Mouse (Mus musculus) hindbrain, embryonic 15.5 days (tissue): ENCODE results near the gene Pcdh9. TPM values are rescaled to one million over a fixed set of nuclear protein-coding genes. Genes with fewer than 3 reads are reported as not detected.

ENCODE experiments used
- ATAC-seq: fragments of 200-750 bp; cut with Nextera tagmentation; 2 replicates; pipeline ENCODE4 v1.8.0; 2017; ENCODE audit warnings: low read depth, moderate number of reproducible peaks, moderate TSS enrichment; ENCODE audit not compliant: low FRiP score
- H3K27ac ChIP-seq: fragments of 300-500 bp; sonication (generic); replicated peaks from 2 replicates; pipeline ENCODE4 v1.5.1; 2015; ENCODE audit warnings: mild to moderate bottlenecking, inconsistent platforms
- H3K27me3 ChIP-seq: fragments of 300-500 bp; sonication (generic); 2 replicates; pipeline ENCODE4 v1.6.1; 2015; ENCODE audit warnings: control low read depth, inconsistent platforms
- H3K36me3 ChIP-seq: fragments of 300-500 bp; sonication (generic); 2 replicates; pipeline ENCODE4 v1.6.1; 2015; ENCODE audit warnings: control low read depth, inconsistent platforms
- H3K4me1 ChIP-seq: fragments of 300-500 bp; sonication (generic); replicated peaks from 2 replicates; pipeline ENCODE4 v1.6.1; 2015; ENCODE audit warnings: control low read depth, inconsistent platforms
- H3K4me2 ChIP-seq: fragments of 300-500 bp; sonication (generic); 2 replicates; pipeline ENCODE4 v1.6.1; 2015; ENCODE audit warnings: moderate library complexity, mild to moderate bottlenecking, inconsistent platforms
- H3K4me3 ChIP-seq: fragments of 300-500 bp; sonication (generic); 2 replicates; pipeline ENCODE4 v1.5.1; 2015; ENCODE audit warnings: mild to moderate bottlenecking, inconsistent platforms
- H3K9ac ChIP-seq: fragments of 300-500 bp; sonication (generic); 2 replicates; pipeline ENCODE4 v1.6.1; 2015; ENCODE audit warnings: inconsistent platforms
- H3K9me3 ChIP-seq: fragments of 300-500 bp; sonication (generic); 2 replicates; pipeline ENCODE4 v1.6.1; 2016; ENCODE audit warnings: control low read depth, inconsistent platforms
- WGBS: fragments of 180-500 bp; shearing (Covaris S2); methylation state at CpG from one replicate; pipeline ENCODE4 v1.1.7; 2015; 5-methylcytosine and 5-hydroxymethylcytosine counted together
- polyA plus RNA-seq: library from polyadenylated mRNA; unstranded; fragments of >200 nt; fragmentation: Nextera tagmentation; extraction: Ambion mirVana; gene quantifications from 2 replicates; pipeline ENCODE4 v1.2.1, GENCODE M21; 2015

The Pcdh9 gene
- polyA plus RNA-seq, 1 experiment from 2014 or later, result 182 TPM

- ATAC-seq, result peak; percentile 59; the same call in 1 of the 2 replicates
- Histone ChIP-seq H3K4me2 (no peak overlapping the region), H3K27ac (no peak overlapping the region; the same call in 1 of the 2 replicates), H3K4me3 (no peak overlapping the region), H3K36me3 (no peaks in the 10 kb centered on the region), H3K27me3 (no peaks in the 10 kb centered on the region), H3K9me3 (no peaks in the 10 kb centered on the region), H3K4me1 (peaks cover 11% of the 10 kb centered on the region), H3K9ac (no peak overlapping the region)
- 57% methylated on average over 8 of the region's 8 CpGs for WGBS
Measured at GRCm38 (mm10) chr14:93039326-93040221, 850.9 kb downstream of the Pcdh9 start.

- peak; percentile 87 for ATAC-seq
- Histone ChIP-seq H3K9ac (no peak overlapping the region), H3K27ac (peak overlapping the region; percentile 2; the same call in 1 of the 2 replicates), H3K4me2 (no peak overlapping the region), H3K9me3 (no peaks in the 10 kb centered on the region), H3K27me3 (no peaks in the 10 kb centered on the region), H3K4me1 (peaks cover 4% of the 10 kb centered on the region; the same call in 1 of the 2 replicates), H3K36me3 (no peaks in the 10 kb centered on the region), H3K4me3 (no peak overlapping the region)
- WGBS, result 19% methylated on average over 5 of the region's 5 CpGs
Measured at GRCm38 (mm10) chr14:93009147-93010064, 881.1 kb downstream of the Pcdh9 start.
